Mouse (Mus musculus) spleen, adult 2 months (tissue): ENCODE results near the gene St6galnac1. TPM values are rescaled to one million over a fixed set of nuclear protein-coding genes. Genes with fewer than 3 reads are reported as not detected.

Experiments used
- DNase-seq, 2 experiments: peaks; one replicate each; pipeline versions ENCODE4 v3.0.0 to v3.0.0-alpha.2; 2012 to 2021; ENCODE audit warnings: low spot score in 2 of 2, low read depth in 1 of 2
- H3K27ac ChIP-seq: fragments of 200-500 bp; 2 replicates; pipeline ENCODE4 v1.5.1; 2012; ENCODE audit warnings: low read length, inconsistent platforms; ENCODE audit not compliant: insufficient read depth
- H3K27me3 ChIP-seq: fragments of 200-500 bp; 2 replicates; pipeline ENCODE4 v1.6.1; 2012; ENCODE audit warnings: mild to moderate bottlenecking, moderate library complexity, low read length, inconsistent platforms; ENCODE audit not compliant: control insufficient read depth, insufficient read depth
- H3K36me3 ChIP-seq: fragments of 200-500 bp; 2 replicates; pipeline ENCODE4 v1.6.1; 2012; ENCODE audit warnings: mild to moderate bottlenecking, low read length, inconsistent platforms; ENCODE audit not compliant: control insufficient read depth, insufficient read depth
- H3K4me1 ChIP-seq: fragments of 200-500 bp; 2 replicates; pipeline ENCODE4 v1.6.1; 2011; ENCODE audit warnings: inconsistent platforms; ENCODE audit not compliant: control insufficient read depth, insufficient read depth, insufficient read length
- H3K4me3 ChIP-seq: fragments of 200-500 bp; 2 replicates; pipeline ENCODE4 v1.5.1; 2011; ENCODE audit warnings: mild to moderate bottlenecking, inconsistent platforms; ENCODE audit not compliant: insufficient read depth, insufficient read length; ENCODE audit errors: extremely low read depth
- CTCF ChIP-seq: fragments of 200-500 bp; IDR thresholded peaks from 2 replicates; pipeline ENCODE4 v1.5.1; 2011; ENCODE audit warnings: mild to moderate bottlenecking, inconsistent platforms; ENCODE audit not compliant: insufficient read depth, insufficient read length, insufficient replicate concordance; ENCODE audit errors: extremely low read depth
- POLR2A ChIP-seq: fragments of 200-500 bp; IDR thresholded peaks from 2 replicates; pipeline ENCODE4 v1.6.1; 2011; ENCODE audit warnings: low read depth, low read length, inconsistent platforms
- WGBS: fragments of 180-500 bp; shearing (Covaris S2); methylation state at CpG from one replicate; pipeline ENCODE4 v1.1.7; 2018; 5-methylcytosine and 5-hydroxymethylcytosine counted together
- polyA plus RNA-seq: library from polyadenylated mRNA; depleted of rRNA; stranded (reverse); fragments of >200 nt; gene quantifications from 2 replicates; pipeline ENCODE4 v1.2.3, GENCODE M21; 2012

St6galnac1 gene
- polyA plus RNA-seq, 1 experiment = 0.86 TPM

DNA sequence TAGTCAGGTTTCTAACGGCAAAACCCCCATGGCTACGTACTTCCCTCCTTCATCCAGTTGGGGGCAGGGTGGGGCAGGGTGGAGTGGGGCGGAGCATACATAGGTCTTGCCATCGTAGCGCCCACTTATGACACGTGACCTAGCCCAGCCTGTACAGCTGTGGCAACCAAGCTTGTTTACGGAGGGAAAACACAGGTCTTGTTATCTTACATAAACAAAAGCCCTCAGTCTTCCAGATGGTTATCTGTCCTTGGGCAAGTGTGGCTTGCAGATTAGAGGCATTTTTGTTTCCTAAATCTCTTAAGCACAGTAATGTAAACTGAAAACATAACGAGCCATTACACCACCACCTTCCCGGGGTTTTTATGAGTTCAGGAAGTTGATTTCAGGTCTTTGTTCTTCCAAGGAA is 7.4 kb upstream of the St6galnac1 start:
- DNase-seq = peak; percentile 60 to 72
- H3K27me3 ChIP-seq = no peaks in the 10 kb centered on the region

DNA sequence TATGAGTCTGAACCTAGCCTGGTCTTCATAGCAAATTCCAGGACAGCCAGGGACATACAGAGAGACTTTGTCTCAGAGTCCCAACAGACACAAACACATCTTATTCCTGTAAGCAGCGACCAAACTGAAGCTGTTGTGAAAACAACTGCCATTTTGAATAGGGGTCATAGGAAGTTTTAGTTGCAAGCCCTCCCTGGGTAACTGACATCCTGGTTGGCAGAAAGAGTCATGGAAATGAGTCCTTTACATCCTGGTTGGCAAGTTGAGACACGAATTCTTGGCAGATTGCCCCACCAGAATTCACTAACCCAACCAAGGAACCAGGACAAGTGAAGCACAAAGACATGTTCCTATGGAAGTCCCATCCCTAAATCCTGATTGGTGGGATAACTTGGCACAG is 2.1 kb downstream of the St6galnac1 start:
- Histone ChIP-seq H3K36me3 (no peaks in the 10 kb centered on the region), H3K4me1 (no peaks in the 10 kb centered on the region), H3K27me3 (no peaks in the 10 kb centered on the region), H3K4me3 (no peak overlapping the region), H3K27ac (no peak overlapping the region)
- WGBS = 68% methylated on average over 2 of the region's 2 CpGs
- no peak for DNase-seq
- TF ChIP-seq CTCF (no peak), POLR2A (no peak)

More for the DNA sequence above, 7.4 kb upstream of the St6galnac1 start:
- TF ChIP-seq CTCF (no peak; the same call in 1 of the 2 replicates), POLR2A (no peak)
- Histone ChIP-seq H3K36me3 (no peaks in the 10 kb centered on the region), H3K4me1 (no peaks in the 10 kb centered on the region), H3K27ac (no peak overlapping the region), H3K4me3 (peak overlapping the region; percentile 26)
- 8% methylated on average over 9 of the region's 9 CpGs for WGBS

DNA sequence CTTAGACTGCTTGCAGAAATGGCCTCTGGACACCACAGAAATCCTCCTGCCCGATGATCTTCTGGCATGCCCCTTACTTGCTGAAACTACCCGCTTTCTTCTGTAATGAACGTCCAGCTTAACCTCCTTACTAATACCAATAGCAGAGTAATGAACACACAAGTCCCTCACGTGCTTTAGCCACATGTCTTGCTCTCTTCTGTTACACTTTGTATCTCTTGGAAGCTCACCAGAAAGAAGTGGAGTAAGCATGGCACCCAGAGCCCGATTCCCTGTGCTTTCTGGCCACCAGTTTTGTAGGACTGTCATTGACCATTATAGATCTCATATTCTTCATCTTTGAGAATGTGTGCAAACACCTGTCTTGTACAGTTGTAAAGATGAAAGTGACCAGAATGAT is 5.4 kb downstream of the St6galnac1 start:
- Histone ChIP-seq H3K4me3 (no peak overlapping the region), H3K27ac (no peak overlapping the region), H3K4me1 (no peaks in the 10 kb centered on the region), H3K27me3 (no peaks in the 10 kb centered on the region), H3K36me3 (no peaks in the 10 kb centered on the region)
- WGBS = 84% methylated on average over 5 of the region's 5 CpGs
- TF ChIP-seq POLR2A (no peak), CTCF (no peak)
- no peak for DNase-seq

DNA sequence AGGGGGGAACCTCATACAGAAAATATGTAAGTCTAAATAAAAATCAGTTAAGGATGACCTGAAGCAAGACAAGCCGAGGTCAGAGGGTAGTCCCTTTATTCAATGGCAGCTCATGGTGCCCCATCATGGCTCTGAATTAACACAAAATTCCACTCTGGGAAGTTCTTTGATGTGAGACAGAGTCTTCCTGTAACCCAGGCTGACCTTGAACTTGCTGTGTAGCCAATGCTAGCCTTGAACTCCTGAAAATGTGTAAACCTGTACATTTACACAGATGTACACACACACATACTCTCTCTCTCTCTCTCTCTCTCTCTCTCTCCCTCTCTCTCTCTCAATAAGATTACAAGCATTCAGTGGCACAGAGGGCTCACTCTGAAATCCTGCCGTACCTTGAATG is 10.4 kb downstream of the St6galnac1 start:
- H3K27me3 ChIP-seq = no peaks in the 10 kb centered on the region
- no peaks in the 10 kb centered on the region for H3K36me3 ChIP-seq
- DNase-seq = no peak
- TF ChIP-seq POLR2A (no peak), CTCF (no peak)
- H3K4me3 ChIP-seq = no peak overlapping the region
- H3K4me1 ChIP-seq = no peaks in the 10 kb centered on the region
- 88% methylated on average over 2 of the region's 2 CpGs for WGBS
- no peak overlapping the region for H3K27ac ChIP-seq

- no peaks in the 10 kb centered on the region for H3K4me1 ChIP-seq
These were observed 11.0 kb downstream of the St6galnac1 start for GRCm38 (mm10) chr11:116764346-116764745.

GRCm38 (mm10) chr11:116755191-116755590 is 20.1 kb downstream of the St6galnac1 start:
- no peak for TF ChIP-seq POLR2A
- TF ChIP-seq CTCF = no peak
- no peaks in the 10 kb centered on the region for H3K4me1 ChIP-seq
- no peaks in the 10 kb centered on the region for H3K36me3 ChIP-seq
- H3K4me3 ChIP-seq = no peak overlapping the region
- DNase-seq = no peak
- no peaks in the 10 kb centered on the region for H3K27me3 ChIP-seq
- H3K27ac ChIP-seq = no peak overlapping the region
- 80% methylated on average over 4 of the region's 4 CpGs for WGBS

More at GRCm38 (mm10) chr11:116764346-116764745, 11.0 kb downstream of the St6galnac1 start:
- Histone ChIP-seq H3K36me3 (no peaks in the 10 kb centered on the region), H3K27ac (no peak overlapping the region), H3K27me3 (no peaks in the 10 kb centered on the region), H3K4me3 (no peak overlapping the region)
- TF ChIP-seq POLR2A = no peak
- no peak for TF ChIP-seq CTCF
- 90% methylated on average over 7 of the region's 7 CpGs for WGBS
- DNase-seq = no peak

DNA sequence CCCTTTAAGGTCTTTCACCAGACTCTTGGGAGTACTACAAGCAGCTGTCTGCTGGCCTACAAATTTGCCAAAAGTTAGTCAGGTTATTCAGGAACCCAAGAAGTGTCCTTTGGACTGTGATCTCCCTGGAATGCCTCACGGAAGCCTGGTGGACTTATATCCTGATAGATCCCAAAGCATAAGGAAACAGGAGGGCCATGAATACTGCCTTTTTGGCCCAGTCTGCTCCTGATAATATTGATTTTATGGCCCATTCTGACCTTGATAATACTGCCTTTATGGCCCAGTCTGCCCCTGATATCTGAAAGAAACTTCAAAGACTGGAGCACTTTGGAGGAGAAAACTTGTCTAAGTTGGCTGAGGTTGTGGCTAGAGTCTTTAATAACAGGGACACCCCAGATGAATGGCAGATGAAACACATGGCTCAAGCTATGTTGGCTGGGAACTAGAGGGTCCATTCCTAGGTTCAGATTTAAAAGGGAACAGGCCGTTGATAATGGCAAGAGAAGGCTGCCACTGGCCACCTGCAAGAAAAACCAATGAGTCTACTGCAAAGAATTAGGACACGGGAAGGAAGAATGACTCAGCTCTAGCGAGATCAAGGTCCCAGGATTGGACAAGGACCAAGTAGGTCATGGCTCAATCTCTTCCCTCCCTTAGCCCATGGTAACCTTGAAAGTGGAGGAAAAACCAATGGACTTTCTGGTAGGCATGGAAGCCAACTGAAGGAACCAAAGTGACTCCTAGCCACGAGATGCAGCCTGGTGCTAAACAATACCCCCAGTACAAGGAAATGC is 21.4 kb downstream of the St6galnac1 start:
- TF ChIP-seq POLR2A = no peak
- no peak for TF ChIP-seq CTCF
- Histone ChIP-seq H3K36me3 (no peaks in the 10 kb centered on the region), H3K4me1 (no peaks in the 10 kb centered on the region), H3K27me3 (no peaks in the 10 kb centered on the region), H3K27ac (no peak overlapping the region), H3K4me3 (no peak overlapping the region)
- no peak for DNase-seq
- 71% methylated on average over 5 of the region's 5 CpGs for WGBS
